ENCODE assay signal across 29 mouse cellular contexts in genomic region chr11:101354438-101355010, GRCm38 (mm10). TPM values are rescaled to one million over a fixed set of nuclear protein-coding genes. Genes with fewer than 3 reads are reported as not detected.
DNase-seq lines count a peak whose midpoint lies in the region; ATAC-seq and TF ChIP-seq lines count a peak whose summit lies in the region.
"Had no signal": no experiment of that assay in that cellular context is flagged by ENCODE, and none has a peak within 500 bp of the region (broad histone marks: within the 10 kb centered on the region; RNA-seq: fewer than 3 reads in every experiment).

No protein-coding gene starts in this region.

- no peak for ATAC-seq in liver, embryonic 14.5 days (ENCODE audit: insufficient read depth)
- no peak for ATAC-seq in stomach, postnatal 0 days (ENCODE audit: low FRiP score, low TSS enrichment)
- ATAC-seq: forebrain, embryonic 16.5 days; hindbrain, embryonic 16.5 days; intestine, embryonic 16.5 days had no signal

- H3K9me3 ChIP-seq in liver, embryonic 14.5 days (ENCODE audit: control insufficient read depth, low read length) = no peaks in the 10 kb centered on the region
- H3K9me3 ChIP-seq in stomach, postnatal 0 days (ENCODE audit: control insufficient read depth, low read length) = no peaks in the 10 kb centered on the region
- H3K9me3 ChIP-seq: embryonic facial prominence, embryonic 15.5 days; limb, embryonic 15.5 days; neural tube, embryonic 15.5 days had no signal

- no peaks in the 10 kb centered on the region for H3K4me1 ChIP-seq in liver, embryonic 14.5 days (replicated peaks; ENCODE audit: control insufficient read depth in 2 of 2, insufficient read depth in 2 of 2, low read length in 1 of 2)
- no peaks in the 10 kb centered on the region for H3K4me1 ChIP-seq in stomach, postnatal 0 days (replicated peaks; ENCODE audit: control insufficient read depth, insufficient read depth)
- H3K4me1 ChIP-seq: embryonic facial prominence, embryonic 15.5 days; neural tube, embryonic 15.5 days had no signal

- no peaks in the 10 kb centered on the region for H3K36me3 ChIP-seq in liver, embryonic 14.5 days (replicated peaks; ENCODE audit: control insufficient read depth, insufficient read depth, low read depth)
- H3K36me3 ChIP-seq in stomach, postnatal 0 days (ENCODE audit: control insufficient read depth, insufficient read depth, low read length) = no peaks in the 10 kb centered on the region
- H3K36me3 ChIP-seq: embryonic facial prominence, embryonic 15.5 days; hindbrain, embryonic 10.5 days; limb, embryonic 15.5 days; neural tube, embryonic 15.5 days had no signal

- WGBS in liver, embryonic 14.5 days (ENCODE audit: insufficient replicate concordance) = 67% methylated on average over 5 of the region's 5 CpGs
- 83% methylated on average over 5 of the region's 5 CpGs for WGBS in stomach, postnatal 0 days

- H3K4me2 ChIP-seq in liver, embryonic 14.5 days (ENCODE audit: low read depth) = no peak overlapping the region
- no peak overlapping the region for H3K4me2 ChIP-seq in stomach, postnatal 0 days (replicated peaks; ENCODE audit: low read depth)
- H3K4me2 ChIP-seq: embryonic facial prominence, embryonic 15.5 days; heart, embryonic 11.5 days; limb, embryonic 15.5 days; lung, embryonic 14.5 days; neural tube, embryonic 15.5 days had no signal

- no peak for TF ChIP-seq EP300 in liver, embryonic 14.5 days (IDR thresholded peaks at IDR 0.05; ENCODE audit: low read depth)
- no peak for TF ChIP-seq EP300 in stomach, postnatal 0 days (optimal IDR thresholded peaks at IDR 0.05)

- peak; percentile 32 for DNase-seq in kidney, adult 18-20 months
- no peak for DNase-seq in kidney, postnatal 10 days
- DNase-seq in liver, embryonic 14.5 days (ENCODE audit: low read depth in 3 of 3, low spot score in 3 of 3) = no peak
- DNase-seq in liver = no peak
- DNase-seq in thymus, postnatal 14 days = peak; percentile 33
- no peak for DNase-seq in thymus, adult 18-20 months
- DNase-seq in stomach, postnatal 0 days (ENCODE audit: low spot score) = no peak
- DNase-seq in adrenal gland, postnatal 10 days = no peak
- DNase-seq: adrenal gland, postnatal 36 days; cerebellum, adult 9-11 months; gastrocnemius, postnatal 10 days; kidney, postnatal 25 days; left cerebral cortex, postnatal 4 days; lung, embryonic 14.5 days; lung, postnatal 4 days had no signal

- H3K27ac ChIP-seq in liver, embryonic 14.5 days = no peak overlapping the region
- H3K27ac ChIP-seq in stomach, postnatal 0 days (replicated peaks) = no peak overlapping the region
- H3K27ac ChIP-seq: embryonic facial prominence, embryonic 15.5 days; hindbrain, embryonic 10.5 days; left cerebral cortex, adult 2 months; limb, embryonic 15.5 days; neural tube, embryonic 15.5 days had no signal

- peak; percentile 29; the same call in 1 of the 2 replicates for TF ChIP-seq CTCF in liver, embryonic 14.5 days (IDR thresholded peaks at IDR 0.05; ENCODE audit: low read depth)
- TF ChIP-seq CTCF in stomach, postnatal 0 days (IDR thresholded peaks at IDR 0.05; ENCODE audit: low read depth) = peak; percentile 44

- no peak overlapping the region for H3K4me3 ChIP-seq in liver, embryonic 14.5 days (ENCODE audit: insufficient read depth in 1 of 2, low read depth in 2 of 2, low read length in 2 of 2)
- H3K4me3 ChIP-seq in stomach, postnatal 0 days (ENCODE audit: low read depth, low read length) = no peak overlapping the region
- H3K4me3 ChIP-seq: embryonic facial prominence, embryonic 15.5 days; hindbrain, embryonic 10.5 days; left cerebral cortex, adult 2 months; limb, embryonic 15.5 days; neural tube, embryonic 15.5 days had no signal

- H3K9ac ChIP-seq in liver, embryonic 14.5 days (replicated peaks) = no peak overlapping the region
- H3K9ac ChIP-seq in stomach, postnatal 0 days (ENCODE audit: low read length) = no peak overlapping the region
- H3K9ac ChIP-seq: embryonic facial prominence, embryonic 15.5 days; limb, embryonic 15.5 days; lung, embryonic 14.5 days; neural tube, embryonic 15.5 days had no signal

- no peaks in the 10 kb centered on the region for H3K27me3 ChIP-seq in liver, embryonic 14.5 days (ENCODE audit: control insufficient read depth, insufficient read depth, low read length)
- no peaks in the 10 kb centered on the region for H3K27me3 ChIP-seq in stomach, postnatal 0 days (ENCODE audit: control insufficient read depth, insufficient read depth, low read length)
- H3K27me3 ChIP-seq: embryonic facial prominence, embryonic 15.5 days; limb, embryonic 15.5 days; neural tube, embryonic 15.5 days had no signal

RNA-seq across cellular contexts. Expression of gene G6pc, which starts 12.8 kb away (rescaled TPM):
- polyA plus RNA-seq in liver, embryonic 14.5 days (2012; rRNA removed) = 0.02 TPM in 2 replicates
- 0.04 TPM in 1 of 2 replicates, not detected in the other for polyA plus RNA-seq in liver, embryonic 14.5 days (2014; fragmentation: Nextera tagmentation; extraction: Ambion mirVana)
- 0.27 and 0.35 TPM in 2 replicates for polyA plus RNA-seq in stomach, postnatal 0 days (2015; fragmentation: Nextera tagmentation; extraction: Ambion mirVana)
- 10 to 100 TPM; 35.5 to 89.5 TPM for total RNA-seq in adrenal gland, postnatal 10 days (2021)
- total RNA-seq: common myeloid progenitor, adult 5-6 weeks; granulocyte monocyte progenitor cell, adult 5-6 weeks; layer of hippocampus, postnatal 10 days; left cerebral cortex, adult 2 months; left cerebral cortex, postnatal 4 days; megakaryocyte-erythroid progenitor cell, adult 5-6 weeks had no signal
- polyA plus RNA-seq: C2C12; embryonic facial prominence, embryonic 15.5 days; forebrain, embryonic 16.5 days; heart, embryonic 11.5 days; hindbrain, embryonic 10.5 days; hindbrain, embryonic 16.5 days; limb, embryonic 15.5 days; lung, embryonic 14.5 days; neural tube, embryonic 15.5 days had no signal

RNA-seq across cellular contexts. Expression of gene Aoc3, which starts 24.1 kb away (rescaled TPM):
- 0.21 and 0.25 TPM in 2 replicates for polyA plus RNA-seq in liver, embryonic 14.5 days (2012; rRNA removed)
- 0.03 and 0.05 TPM in 2 replicates for polyA plus RNA-seq in liver, embryonic 14.5 days (2014; fragmentation: Nextera tagmentation; extraction: Ambion mirVana)
- 5.1 TPM in 2 replicates for polyA plus RNA-seq in stomach, postnatal 0 days (2015; fragmentation: Nextera tagmentation; extraction: Ambion mirVana)
- total RNA-seq in adrenal gland, postnatal 10 days (2021) = 100 to 1,000 TPM; 103 to 122 TPM
- total RNA-seq: granulocyte monocyte progenitor cell, adult 5-6 weeks; megakaryocyte-erythroid progenitor cell, adult 5-6 weeks had no signal
- polyA plus RNA-seq: hindbrain, embryonic 10.5 days had no signal

RNA-seq across cellular contexts. Expression of gene Aoc2, which starts 29.7 kb away (rescaled TPM):
- polyA plus RNA-seq in liver, embryonic 14.5 days (2012; rRNA removed) = 4.6 and 4.7 TPM in 2 replicates
- 0.97 and 1.0 TPM in 2 replicates for polyA plus RNA-seq in liver, embryonic 14.5 days (2014; fragmentation: Nextera tagmentation; extraction: Ambion mirVana)
- polyA plus RNA-seq in stomach, postnatal 0 days (2015; fragmentation: Nextera tagmentation; extraction: Ambion mirVana) = 0.39 and 0.41 TPM in 2 replicates
- total RNA-seq in adrenal gland, postnatal 10 days (2021) = 1 to 10 TPM; 6.0 to 9.0 TPM

RNA-seq across cellular contexts. Expression of gene Psme3, which starts 38.5 kb away (rescaled TPM):
- 117 and 123 TPM in 2 replicates for polyA plus RNA-seq in liver, embryonic 14.5 days (2012; rRNA removed)
- polyA plus RNA-seq in liver, embryonic 14.5 days (2014; fragmentation: Nextera tagmentation; extraction: Ambion mirVana) = 135 and 152 TPM in 2 replicates
- 64.2 and 66.9 TPM in 2 replicates for polyA plus RNA-seq in stomach, postnatal 0 days (2015; fragmentation: Nextera tagmentation; extraction: Ambion mirVana)
- 100 to 1,000 TPM; 125 to 132 TPM for total RNA-seq in adrenal gland, postnatal 10 days (2021)

RNA-seq across cellular contexts. Expression of gene Becn1, which starts 52.4 kb away (rescaled TPM):
- polyA plus RNA-seq in liver, embryonic 14.5 days (2012; rRNA removed) = 22.7 and 60.5 TPM in 2 replicates
- 86.2 and 93.6 TPM in 2 replicates for polyA plus RNA-seq in liver, embryonic 14.5 days (2014; fragmentation: Nextera tagmentation; extraction: Ambion mirVana)
- polyA plus RNA-seq in stomach, postnatal 0 days (2015; fragmentation: Nextera tagmentation; extraction: Ambion mirVana) = 102 and 110 TPM in 2 replicates
- total RNA-seq in adrenal gland, postnatal 10 days (2021) = 100 to 1,000 TPM; 132 to 133 TPM

Comparison
In these comparisons a context has a peak if more than half of its experiments do, and no peak if none do; other contexts are left out.
1. DNase-seq: peak in kidney, adult 18-20 months (single experiment) and thymus, postnatal 14 days (single experiment); none in kidney, postnatal 10 days (single experiment), liver, embryonic 14.5 days (0 of 3), liver (single experiment), thymus, adult 18-20 months (0 of 2), stomach, postnatal 0 days (single experiment) and adrenal gland, postnatal 10 days (single experiment).